Mouse (Mus musculus): Measurements from ENCODE around the gene Acsl1. TPM values are rescaled to one million over a fixed set of nuclear protein-coding genes. Genes with fewer than 3 reads are reported as not detected.

The Acsl1 gene
- polyA plus RNA-seq, 1 experiment from 2014 or later, result 21.2 TPM

GRCm38 (mm10) chr8:46497314-46498011, 26.6 kb downstream of the Acsl1 start:
- no peaks in the 10 kb centered on the region for H3K27me3 ChIP-seq (ENCODE audit: insufficient read depth, poor library complexity, severe bottlenecking)
- H3K9me3 ChIP-seq, result no peaks in the 10 kb centered on the region
- DNase-seq (ENCODE audit: low spot score), result no peak
- H3K36me3 ChIP-seq, result no peaks in the 10 kb centered on the region; the same call in 1 of the 2 replicates
- peak overlapping the region; percentile 62 for H3K27ac ChIP-seq
- peak overlapping the region; percentile 4; the same call in 1 of the 2 replicates for H3K4me3 ChIP-seq
- peaks cover 32% of the 10 kb centered on the region for H3K4me1 ChIP-seq
- WGBS, result 43% methylated on average over 15 of the region's 15 CpGs

GRCm38 (mm10) chr8:46499376-46500061, 28.7 kb downstream of the Acsl1 start:
- peak overlapping the region; percentile 36 for H3K4me3 ChIP-seq

GRCm38 (mm10) chr8:46502333-46503071, 31.7 kb downstream of the Acsl1 start:
- DNase-seq (ENCODE audit: low spot score), result no peak
- Histone ChIP-seq H3K4me1 (peaks cover 37% of the 10 kb centered on the region), H3K27me3 (ENCODE audit: insufficient read depth, poor library complexity, severe bottlenecking) (no peaks in the 10 kb centered on the region), H3K4me3 (peak overlapping the region; percentile 49), H3K9me3 (no peaks in the 10 kb centered on the region), H3K36me3 (peaks cover 10% of the 10 kb centered on the region; the same call in 1 of the 2 replicates), H3K27ac (peak overlapping the region; percentile 57)
- 23% methylated on average over 19 of the region's 19 CpGs for WGBS

More at GRCm38 (mm10) chr8:46499376-46500061, 28.7 kb downstream of the Acsl1 start:
- no peak for DNase-seq (ENCODE audit: low spot score)
- no peaks in the 10 kb centered on the region for H3K9me3 ChIP-seq
- H3K36me3 ChIP-seq, result no peaks in the 10 kb centered on the region
- 33% methylated on average over 19 of the region's 19 CpGs for WGBS
- H3K27ac ChIP-seq, result no peak overlapping the region
- no peaks in the 10 kb centered on the region for H3K27me3 ChIP-seq (ENCODE audit: insufficient read depth, poor library complexity, severe bottlenecking)
- H3K4me1 ChIP-seq, result peaks cover 51% of the 10 kb centered on the region

DNA sequence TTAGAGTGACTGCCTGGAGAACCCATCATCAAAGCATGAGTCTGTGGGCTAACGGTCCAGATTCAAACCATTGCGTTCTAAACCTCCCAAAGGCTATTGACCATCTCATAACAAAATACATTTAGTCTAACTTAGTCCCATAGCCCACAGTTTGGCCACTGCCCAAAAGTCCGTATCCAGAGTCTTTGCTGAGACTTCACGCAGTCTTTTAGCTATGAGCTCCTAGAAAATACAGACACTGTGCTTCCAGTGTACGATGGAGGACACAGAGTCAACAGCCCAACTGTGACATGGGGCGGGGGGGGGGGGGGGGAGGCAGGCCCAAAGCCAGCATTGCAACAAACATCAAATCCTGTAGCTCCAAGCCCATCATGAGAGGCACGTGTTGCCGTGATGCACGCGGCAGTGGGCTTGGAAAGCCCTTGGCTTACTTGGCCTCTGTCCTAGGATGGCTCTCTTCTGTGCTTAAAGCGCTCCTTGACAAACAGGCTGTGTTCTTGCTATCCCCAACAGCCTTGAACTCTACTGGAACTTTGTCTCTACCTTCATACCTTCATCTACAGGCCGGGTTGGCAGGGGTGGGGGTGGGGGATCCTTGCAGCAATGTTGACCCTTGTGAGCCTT, 32.3 kb downstream of the Acsl1 start:
- WGBS, result 83% methylated on average over 11 of the region's 12 CpGs
- Histone ChIP-seq H3K27me3 (ENCODE audit: insufficient read depth, poor library complexity, severe bottlenecking) (no peaks in the 10 kb centered on the region), H3K9me3 (no peaks in the 10 kb centered on the region), H3K36me3 (peaks cover 10% of the 10 kb centered on the region; the same call in 1 of the 2 replicates), H3K27ac (peak overlapping the region; percentile 29), H3K4me3 (peak overlapping the region; percentile 49), H3K4me1 (peaks cover 32% of the 10 kb centered on the region)
- no peak for DNase-seq (ENCODE audit: low spot score)

- 66% methylated on average over 3 of the region's 3 CpGs for WGBS
- Histone ChIP-seq H3K36me3 (peaks cover 17% of the 10 kb centered on the region; the same call in 1 of the 2 replicates), H3K9me3 (no peaks in the 10 kb centered on the region), H3K27ac (no peak overlapping the region), H3K27me3 (ENCODE audit: insufficient read depth, poor library complexity, severe bottlenecking) (no peaks in the 10 kb centered on the region), H3K4me3 (no peak overlapping the region), H3K4me1 (peaks cover 27% of the 10 kb centered on the region)
- no peak for DNase-seq (ENCODE audit: low spot score)
These were observed 33.4 kb downstream of the Acsl1 start for GRCm38 (mm10) chr8:46504196-46504595.

DNA sequence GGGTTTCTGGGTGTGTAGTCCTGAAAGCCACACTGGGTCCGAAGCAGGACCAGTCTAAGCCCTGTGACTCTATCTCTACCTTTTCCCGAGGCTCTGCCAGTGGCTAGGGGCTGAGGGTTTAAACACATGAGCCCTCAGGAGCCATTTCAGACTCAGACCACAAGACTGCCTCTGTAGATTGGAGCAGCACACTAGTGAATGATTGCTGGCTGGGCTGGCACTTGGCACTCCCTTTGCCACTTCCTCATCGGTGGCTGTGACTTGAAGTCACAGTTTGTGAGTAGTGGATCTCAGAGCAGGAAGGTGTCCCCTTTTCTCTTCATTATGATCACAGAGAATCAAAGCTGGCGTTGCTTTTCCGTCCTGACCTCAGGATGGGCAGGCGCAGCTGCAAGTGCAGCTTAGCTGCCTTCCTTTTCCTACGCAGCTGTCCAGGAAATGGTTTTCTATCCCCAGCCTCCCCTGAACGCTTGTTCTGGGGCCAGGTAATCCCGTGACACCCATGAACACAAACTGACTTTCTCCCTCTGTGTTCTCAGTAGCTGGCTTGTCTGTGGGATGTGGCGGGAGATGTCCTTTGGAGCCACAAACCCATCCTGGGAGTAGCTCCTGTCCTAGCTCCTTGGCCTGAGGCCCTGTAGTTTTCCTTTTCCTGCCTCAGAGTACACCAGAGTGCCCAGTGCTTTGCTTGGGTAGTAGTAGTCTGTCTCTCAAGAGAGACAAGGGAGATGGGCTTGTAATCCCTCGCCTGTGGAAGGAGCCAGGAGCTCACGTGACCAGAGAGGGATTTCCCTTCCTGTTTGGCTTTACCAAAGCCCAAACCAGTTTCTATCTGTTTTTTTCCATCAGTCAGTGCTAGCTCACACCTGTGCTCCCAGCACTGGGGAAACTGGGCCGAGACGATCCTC, 37.9 kb downstream of the Acsl1 start:
- Histone ChIP-seq H3K4me1 (peaks cover 9% of the 10 kb centered on the region), H3K27me3 (ENCODE audit: insufficient read depth, poor library complexity, severe bottlenecking) (no peaks in the 10 kb centered on the region), H3K4me3 (no peak overlapping the region), H3K9me3 (no peaks in the 10 kb centered on the region), H3K36me3 (peaks cover 22% of the 10 kb centered on the region), H3K27ac (no peak overlapping the region)
- WGBS, result 83% methylated on average over 14 of the region's 14 CpGs
- no peak for DNase-seq (ENCODE audit: low spot score)

- no peak overlapping the region for H3K27ac ChIP-seq
- 0 out of 2 replicates have a peak, but pooled peaks cover 3% of the 10 kb centered on the region for H3K4me1 ChIP-seq
- no peak for DNase-seq (ENCODE audit: low spot score)
- H3K9me3 ChIP-seq, result no peaks in the 10 kb centered on the region
- H3K27me3 ChIP-seq (ENCODE audit: insufficient read depth, poor library complexity, severe bottlenecking), result no peaks in the 10 kb centered on the region
- no peak overlapping the region for H3K4me3 ChIP-seq
- WGBS, result 86% methylated on average over 3 of the region's 3 CpGs
- peaks cover 25% of the 10 kb centered on the region for H3K36me3 ChIP-seq
These were observed 38.6 kb downstream of the Acsl1 start for GRCm38 (mm10) chr8:46509474-46509873.

- Histone ChIP-seq H3K36me3 (peaks cover 24% of the 10 kb centered on the region), H3K4me3 (no peak overlapping the region), H3K27me3 (ENCODE audit: insufficient read depth, poor library complexity, severe bottlenecking) (no peaks in the 10 kb centered on the region), H3K4me1 (0 out of 2 replicates have a peak, but pooled peaks cover 3% of the 10 kb centered on the region), H3K27ac (no peak overlapping the region), H3K9me3 (no peaks in the 10 kb centered on the region)
- WGBS, result 81% methylated on average over 9 of the region's 9 CpGs
- no peak for DNase-seq (ENCODE audit: low spot score)
These were observed 40.5 kb downstream of the Acsl1 start for GRCm38 (mm10) chr8:46511336-46511735.

- H3K4me1 ChIP-seq, result 0 out of 2 replicates have a peak, but pooled peaks cover 3% of the 10 kb centered on the region
- DNase-seq (ENCODE audit: low spot score), result no peak
- no peaks in the 10 kb centered on the region for H3K9me3 ChIP-seq
- peaks cover 20% of the 10 kb centered on the region for H3K36me3 ChIP-seq
- 58% methylated on average over 8 of the region's 8 CpGs for WGBS
- no peak overlapping the region for H3K4me3 ChIP-seq
- no peaks in the 10 kb centered on the region for H3K27me3 ChIP-seq (ENCODE audit: insufficient read depth, poor library complexity, severe bottlenecking)
- H3K27ac ChIP-seq, result no peak overlapping the region
These were observed 41.7 kb downstream of the Acsl1 start for GRCm38 (mm10) chr8:46512538-46512937.

DNA sequence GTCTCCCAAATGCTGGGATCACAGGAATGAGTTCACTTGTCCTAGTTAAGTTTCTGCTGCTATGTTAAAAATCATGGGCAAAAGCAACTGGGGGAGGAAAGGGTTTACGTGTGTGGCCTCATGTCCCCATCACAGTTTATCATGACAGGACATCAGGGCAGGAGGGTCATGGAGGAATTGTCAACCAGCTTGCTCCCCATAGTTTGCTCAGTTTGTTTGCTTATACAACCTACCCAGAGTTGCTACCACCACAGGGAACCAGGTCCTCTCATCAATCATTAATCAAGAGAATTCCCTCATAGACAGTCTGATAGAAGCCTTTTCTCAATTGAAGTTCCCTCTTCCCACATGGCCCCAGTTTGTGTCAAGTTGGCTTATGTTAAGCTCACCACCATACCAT, 43.2 kb downstream of the Acsl1 start:
- 76% methylated on average over 1 of the region's 1 CpGs for WGBS
- peaks cover 21% of the 10 kb centered on the region for H3K36me3 ChIP-seq
- 0 out of 2 replicates have a peak, but pooled peaks cover 3% of the 10 kb centered on the region for H3K4me1 ChIP-seq
- H3K27ac ChIP-seq, result no peak overlapping the region
- no peaks in the 10 kb centered on the region for H3K27me3 ChIP-seq (ENCODE audit: insufficient read depth, poor library complexity, severe bottlenecking)
- H3K4me3 ChIP-seq, result no peak overlapping the region
- DNase-seq (ENCODE audit: low spot score), result no peak
- no peaks in the 10 kb centered on the region for H3K9me3 ChIP-seq

DNA sequence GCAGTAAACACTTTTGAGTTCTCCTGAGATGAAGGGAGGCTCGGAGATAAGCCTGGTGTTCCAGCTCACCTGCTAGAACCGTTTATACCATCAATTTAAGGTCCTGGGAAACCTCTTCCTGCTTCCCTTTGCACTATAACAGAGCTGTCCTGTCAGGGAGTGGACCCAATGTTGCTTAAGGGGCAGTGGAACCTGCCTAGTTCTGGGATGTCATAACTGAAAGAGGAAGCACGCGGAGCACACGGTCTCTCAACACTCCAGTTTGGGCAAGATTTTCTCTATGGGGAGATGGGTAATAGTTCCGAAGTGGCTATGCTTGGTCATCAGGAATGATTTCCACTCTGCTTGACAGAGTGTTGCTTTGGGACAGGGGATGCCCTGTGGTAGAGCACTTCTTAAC, 49.8 kb downstream of the Acsl1 start:
- DNase-seq (ENCODE audit: low spot score), result no peak
- Histone ChIP-seq H3K4me3 (no peak overlapping the region), H3K27ac (no peak overlapping the region), H3K4me1 (no peaks in the 10 kb centered on the region), H3K9me3 (no peaks in the 10 kb centered on the region), H3K36me3 (peaks cover 18% of the 10 kb centered on the region; the same call in 1 of the 2 replicates), H3K27me3 (ENCODE audit: insufficient read depth, poor library complexity, severe bottlenecking) (no peaks in the 10 kb centered on the region)
- 84% methylated on average over 6 of the region's 6 CpGs for WGBS

GRCm38 (mm10) chr8:46526098-46526497, 55.3 kb downstream of the Acsl1 start:
- Histone ChIP-seq H3K4me3 (no peak overlapping the region), H3K4me1 (no peaks in the 10 kb centered on the region), H3K9me3 (no peaks in the 10 kb centered on the region), H3K27ac (no peak overlapping the region), H3K36me3 (peaks cover 21% of the 10 kb centered on the region; the same call in 1 of the 2 replicates), H3K27me3 (ENCODE audit: insufficient read depth, poor library complexity, severe bottlenecking) (no peaks in the 10 kb centered on the region)
- DNase-seq (ENCODE audit: low spot score), result no peak
- WGBS, result 90% methylated on average over 8 of the region's 8 CpGs

Measured in heart, embryonic 10.5 days (tissue).